Mouse (Mus musculus): Measurements from ENCODE around the gene Ap3d1. TPM values are rescaled to one million over a fixed set of nuclear protein-coding genes. Genes with fewer than 3 reads are reported as not detected.

The Ap3d1 gene
- polyA plus RNA-seq, 1 experiment from 2014 or later: 68.4 TPM

GRCm38 (mm10) chr10:80695801-80696501 is 46.1 kb downstream of the Ap3d1 start:
- Histone ChIP-seq H3K4me1 (ENCODE audit: control insufficient read depth, insufficient read depth, low read length) (peaks cover 3% of the 10 kb centered on the region; the same call in 1 of the 2 replicates), H3K9me3 (ENCODE audit: control insufficient read depth, low read length) (no peaks in the 10 kb centered on the region), H3K9ac (ENCODE audit: low read length) (no peak overlapping the region), H3K36me3 (ENCODE audit: control insufficient read depth, insufficient read depth, low read length) (no peaks in the 10 kb centered on the region), H3K27me3 (ENCODE audit: control insufficient read depth, insufficient read depth, low read length) (no peaks in the 10 kb centered on the region), H3K27ac (ENCODE audit: low read depth, low read length) (no peak overlapping the region), H3K4me3 (ENCODE audit: low read depth, low read length) (no peak overlapping the region), H3K4me2 (no peak overlapping the region)
- WGBS: 77% methylated on average over 10 of the region's 10 CpGs
- ATAC-seq (ENCODE audit: low FRiP score): no peak
- no peak for DNase-seq (ENCODE audit: low spot score, missing footprints)

GRCm38 (mm10) chr10:80695186-80695585 is 46.9 kb downstream of the Ap3d1 start:
- Histone ChIP-seq H3K4me2 (no peak overlapping the region), H3K36me3 (ENCODE audit: control insufficient read depth, insufficient read depth, low read length) (no peaks in the 10 kb centered on the region; the same call in 1 of the 2 replicates), H3K9ac (ENCODE audit: low read length) (no peak overlapping the region), H3K27me3 (ENCODE audit: control insufficient read depth, insufficient read depth, low read length) (no peaks in the 10 kb centered on the region), H3K4me1 (ENCODE audit: control insufficient read depth, insufficient read depth, low read length) (no peaks in the 10 kb centered on the region), H3K27ac (ENCODE audit: low read depth, low read length) (no peak overlapping the region), H3K4me3 (ENCODE audit: low read depth, low read length) (no peak overlapping the region), H3K9me3 (ENCODE audit: control insufficient read depth, low read length) (no peaks in the 10 kb centered on the region)
- WGBS: 86% methylated on average over 2 of the region's 2 CpGs
- DNase-seq (ENCODE audit: low spot score, missing footprints) (no peak), ATAC-seq (ENCODE audit: low FRiP score) (no peak)

GRCm38 (mm10) chr10:80694159-80694938 is 47.7 kb downstream of the Ap3d1 start:
- no peaks in the 10 kb centered on the region for H3K9me3 ChIP-seq (ENCODE audit: control insufficient read depth, low read length)
- WGBS: 85% methylated on average over 13 of the region's 13 CpGs
- ATAC-seq (ENCODE audit: low FRiP score) (no peak), DNase-seq (ENCODE audit: low spot score, missing footprints) (no peak)
- no peak overlapping the region for H3K27ac ChIP-seq (ENCODE audit: low read depth, low read length)
- no peak overlapping the region for H3K4me2 ChIP-seq
- no peaks in the 10 kb centered on the region for H3K4me1 ChIP-seq (ENCODE audit: control insufficient read depth, insufficient read depth, low read length)
- no peak overlapping the region for H3K9ac ChIP-seq (ENCODE audit: low read length)
- H3K36me3 ChIP-seq (ENCODE audit: control insufficient read depth, insufficient read depth, low read length): peaks cover 8% of the 10 kb centered on the region
- no peaks in the 10 kb centered on the region for H3K27me3 ChIP-seq (ENCODE audit: control insufficient read depth, insufficient read depth, low read length)
- no peak overlapping the region for H3K4me3 ChIP-seq (ENCODE audit: low read depth, low read length)

GRCm38 (mm10) chr10:80693401-80694045 is 48.5 kb downstream of the Ap3d1 start:
- no peak overlapping the region for H3K27ac ChIP-seq (ENCODE audit: low read depth, low read length)
- H3K9me3 ChIP-seq (ENCODE audit: control insufficient read depth, low read length): no peaks in the 10 kb centered on the region
- H3K9ac ChIP-seq (ENCODE audit: low read length): no peak overlapping the region
- no peaks in the 10 kb centered on the region for H3K27me3 ChIP-seq (ENCODE audit: control insufficient read depth, insufficient read depth, low read length)
- H3K4me2 ChIP-seq: no peak overlapping the region
- WGBS: 96% methylated on average over 12 of the region's 12 CpGs
- no peak for DNase-seq (ENCODE audit: low spot score, missing footprints)
- ATAC-seq (ENCODE audit: low FRiP score): no peak
- H3K36me3 ChIP-seq (ENCODE audit: control insufficient read depth, insufficient read depth, low read length): peaks cover 10% of the 10 kb centered on the region
- no peaks in the 10 kb centered on the region for H3K4me1 ChIP-seq (ENCODE audit: control insufficient read depth, insufficient read depth, low read length)
- no peak overlapping the region for H3K4me3 ChIP-seq (ENCODE audit: low read depth, low read length)

GRCm38 (mm10) chr10:80692249-80693165 is 49.6 kb downstream of the Ap3d1 start:
- Histone ChIP-seq H3K36me3 (ENCODE audit: control insufficient read depth, insufficient read depth, low read length) (peaks cover 10% of the 10 kb centered on the region), H3K4me2 (no peak overlapping the region), H3K9ac (ENCODE audit: low read length) (no peak overlapping the region), H3K4me3 (ENCODE audit: low read depth, low read length) (no peak overlapping the region), H3K27me3 (ENCODE audit: control insufficient read depth, insufficient read depth, low read length) (no peaks in the 10 kb centered on the region), H3K27ac (ENCODE audit: low read depth, low read length) (no peak overlapping the region), H3K4me1 (ENCODE audit: control insufficient read depth, insufficient read depth, low read length) (no peaks in the 10 kb centered on the region), H3K9me3 (ENCODE audit: control insufficient read depth, low read length) (no peaks in the 10 kb centered on the region)
- 88% methylated on average over 14 of the region's 14 CpGs for WGBS
- DNase-seq (ENCODE audit: low spot score, missing footprints): no peak
- no peak for ATAC-seq (ENCODE audit: low FRiP score)

- Histone ChIP-seq H3K4me2 (no peak overlapping the region), H3K4me1 (ENCODE audit: control insufficient read depth, insufficient read depth, low read length) (no peaks in the 10 kb centered on the region), H3K9me3 (ENCODE audit: control insufficient read depth, low read length) (no peaks in the 10 kb centered on the region), H3K27me3 (ENCODE audit: control insufficient read depth, insufficient read depth, low read length) (no peaks in the 10 kb centered on the region), H3K27ac (ENCODE audit: low read depth, low read length) (no peak overlapping the region), H3K4me3 (ENCODE audit: low read depth, low read length) (no peak overlapping the region), H3K36me3 (ENCODE audit: control insufficient read depth, insufficient read depth, low read length) (peaks cover 22% of the 10 kb centered on the region), H3K9ac (ENCODE audit: low read length) (no peak overlapping the region)
- DNase-seq (ENCODE audit: low spot score, missing footprints): no peak
- ATAC-seq (ENCODE audit: low FRiP score): 0 out of 2 replicates have a peak, but pooled peaks have one; percentile 57
- 57% methylated on average over 5 of the region's 5 CpGs for WGBS
Observed at GRCm38 (mm10) chr10:80687850-80688249, 54.2 kb downstream of the Ap3d1 start.

GRCm38 (mm10) chr10:80686617-80687016 is 55.4 kb downstream of the Ap3d1 start:
- no peaks in the 10 kb centered on the region for H3K27me3 ChIP-seq (ENCODE audit: control insufficient read depth, insufficient read depth, low read length)
- no peak overlapping the region for H3K4me2 ChIP-seq
- no peaks in the 10 kb centered on the region for H3K4me1 ChIP-seq (ENCODE audit: control insufficient read depth, insufficient read depth, low read length)
- 96% methylated on average over 3 of the region's 3 CpGs for WGBS
- no peak overlapping the region for H3K9ac ChIP-seq (ENCODE audit: low read length)
- no peaks in the 10 kb centered on the region for H3K9me3 ChIP-seq (ENCODE audit: control insufficient read depth, low read length)
- no peak overlapping the region for H3K4me3 ChIP-seq (ENCODE audit: low read depth, low read length)
- ATAC-seq (ENCODE audit: low FRiP score) (no peak), DNase-seq (ENCODE audit: low spot score, missing footprints) (no peak)
- no peak overlapping the region for H3K27ac ChIP-seq (ENCODE audit: low read depth, low read length)
- peaks cover 22% of the 10 kb centered on the region for H3K36me3 ChIP-seq (ENCODE audit: control insufficient read depth, insufficient read depth, low read length)

- ATAC-seq (ENCODE audit: low FRiP score): no peak
- H3K9ac ChIP-seq (ENCODE audit: low read length): no peak overlapping the region
- peaks cover 20% of the 10 kb centered on the region for H3K36me3 ChIP-seq (ENCODE audit: control insufficient read depth, insufficient read depth, low read length)
- no peaks in the 10 kb centered on the region for H3K4me1 ChIP-seq (ENCODE audit: control insufficient read depth, insufficient read depth, low read length)
- H3K27ac ChIP-seq (ENCODE audit: low read depth, low read length): no peak overlapping the region
- H3K27me3 ChIP-seq (ENCODE audit: control insufficient read depth, insufficient read depth, low read length): no peaks in the 10 kb centered on the region
- H3K4me3 ChIP-seq (ENCODE audit: low read depth, low read length): no peak overlapping the region
- 86% methylated on average over 4 of the region's 4 CpGs for WGBS
- no peak for DNase-seq (ENCODE audit: low spot score, missing footprints)
- H3K9me3 ChIP-seq (ENCODE audit: control insufficient read depth, low read length): no peaks in the 10 kb centered on the region
- H3K4me2 ChIP-seq: no peak overlapping the region
Observed at GRCm38 (mm10) chr10:80684984-80685383, 57.1 kb downstream of the Ap3d1 start.

Measured in midbrain, embryonic 11.5 days (tissue).